Mouse (Mus musculus): ENCODE measurements around the gene Zfp961.
"Not testable (repeated sequence)": the region's sequence is repeated elsewhere in the genome, so short reads cannot be mapped to it uniquely, and the experiment has no call there.

- TF ChIP-seq POLR2A, CTCF (IDR thresholded peaks at IDR 0.05; ENCODE audit: extremely low read depth, insufficient read depth, low read length): not testable (repeated sequence)
Measured at GRCm38 (mm10) chr8:71952961-71953700, 2.3 kb downstream of the Zfp961 start.
